Mouse (Mus musculus): ENCODE measurements around the gene Foxo4. TPM values are rescaled to one million over a fixed set of nuclear protein-coding genes. Genes with fewer than 3 reads are reported as not detected.

The Foxo4 gene
- polyA plus RNA-seq, 1 experiment from 2014 or later: 1.8 TPM

Other genes starting within 250 kb of the Foxo4 start
- not detected in 2 replicates for gene Tex11, start 194.9 kb upstream of the Foxo4 start, polyA plus RNA-seq (2015; fragmentation: Nextera tagmentation; extraction: Ambion mirVana)
- gene Slc7a3, start 168.5 kb upstream of the Foxo4 start, polyA plus RNA-seq (2015; fragmentation: Nextera tagmentation; extraction: Ambion mirVana): 1.6 TPM in 2 replicates
- gene Snx12, start 32.0 kb upstream of the Foxo4 start, polyA plus RNA-seq (2015; fragmentation: Nextera tagmentation; extraction: Ambion mirVana): 54.2 and 56.4 TPM in 2 replicates
- gene Gm614, start 9.5 kb downstream of the Foxo4 start, polyA plus RNA-seq (2015; fragmentation: Nextera tagmentation; extraction: Ambion mirVana): not detected in 2 replicates
- gene Il2rg, start 13.7 kb downstream of the Foxo4 start, polyA plus RNA-seq (2015; fragmentation: Nextera tagmentation; extraction: Ambion mirVana): 15.6 and 15.7 TPM in 2 replicates
- not detected in 2 replicates for gene Gm20489, start 14.5 kb downstream of the Foxo4 start, polyA plus RNA-seq (2015; fragmentation: Nextera tagmentation; extraction: Ambion mirVana)
- gene Med12, start 19.5 kb downstream of the Foxo4 start, polyA plus RNA-seq (2015; fragmentation: Nextera tagmentation; extraction: Ambion mirVana): 19.9 and 22.3 TPM in 2 replicates
- gene Nlgn3, start 44.6 kb downstream of the Foxo4 start, polyA plus RNA-seq (2015; fragmentation: Nextera tagmentation; extraction: Ambion mirVana): 3.6 and 4.1 TPM in 2 replicates
- gene Gjb1, start 121.8 kb downstream of the Foxo4 start, polyA plus RNA-seq (2015; fragmentation: Nextera tagmentation; extraction: Ambion mirVana): 119 and 154 TPM in 2 replicates
- gene Zmym3, start 166.3 kb downstream of the Foxo4 start, polyA plus RNA-seq (2015; fragmentation: Nextera tagmentation; extraction: Ambion mirVana): 18.5 and 19.5 TPM in 2 replicates
- gene Nono, start 174.8 kb downstream of the Foxo4 start, polyA plus RNA-seq (2015; fragmentation: Nextera tagmentation; extraction: Ambion mirVana): 272 and 304 TPM in 2 replicates
- gene Itgb1bp2, start 194.6 kb downstream of the Foxo4 start, polyA plus RNA-seq (2015; fragmentation: Nextera tagmentation; extraction: Ambion mirVana): 1.3 TPM in 2 replicates